In genomic region chr13:72829331-72829730, GRCm38 (mm10) we compare ENCODE assay signal across 24 mouse cellular contexts.
DNase-seq lines count a peak whose midpoint lies in the region; ATAC-seq and TF ChIP-seq lines count a peak whose summit lies in the region.
"Had no signal": no experiment of that assay in that cellular context is flagged by ENCODE, and none has a peak within 500 bp of the region (broad histone marks: within the 10 kb centered on the region; RNA-seq: fewer than 3 reads in every experiment).

No protein-coding gene starts in this region.

- H3K36me3 ChIP-seq in heart, embryonic 10.5 days: no peaks in the 10 kb centered on the region
- no peaks in the 10 kb centered on the region for H3K36me3 ChIP-seq in lung, embryonic 15.5 days
- H3K36me3 ChIP-seq in lung, postnatal 0 days (ENCODE audit: insufficient read depth, low read length): no peaks in the 10 kb centered on the region
- H3K36me3 ChIP-seq: embryonic facial prominence, embryonic 10.5 days; embryonic facial prominence, embryonic 12.5 days; forebrain, embryonic 15.5 days; G1E had no signal

- no peaks in the 10 kb centered on the region for H3K9me3 ChIP-seq in heart, embryonic 10.5 days
- H3K9me3 ChIP-seq in lung, embryonic 15.5 days: no peaks in the 10 kb centered on the region
- H3K9me3 ChIP-seq in lung, postnatal 0 days (ENCODE audit: low read length): no peaks in the 10 kb centered on the region; the same call in 1 of the 2 replicates
- H3K9me3 ChIP-seq: embryonic facial prominence, embryonic 10.5 days; embryonic facial prominence, embryonic 12.5 days; forebrain, embryonic 13.5 days; forebrain, embryonic 15.5 days had no signal

- TF ChIP-seq EP300 in lung, postnatal 0 days (IDR thresholded peaks at IDR 0.05): 0 out of 2 replicates have a peak, but pooled peaks have one; percentile 16

- no peak overlapping the region for H3K9ac ChIP-seq in lung, embryonic 15.5 days
- H3K9ac ChIP-seq in lung, postnatal 0 days (replicated peaks; ENCODE audit: low read depth): no peak overlapping the region
- H3K9ac ChIP-seq: embryonic facial prominence, embryonic 12.5 days; forebrain, embryonic 13.5 days; forebrain, embryonic 15.5 days had no signal

- H3K27ac ChIP-seq in heart, embryonic 10.5 days: no peak overlapping the region
- H3K27ac ChIP-seq in lung, embryonic 15.5 days: no peak overlapping the region
- H3K27ac ChIP-seq in lung, postnatal 0 days (ENCODE audit: low read length): no peak overlapping the region
- H3K27ac ChIP-seq: embryonic facial prominence, embryonic 10.5 days; embryonic facial prominence, embryonic 12.5 days; forebrain, embryonic 13.5 days; forebrain, embryonic 15.5 days had no signal

- WGBS in heart, embryonic 10.5 days: 61% methylated on average over 3 of the region's 3 CpGs
- 50% methylated on average over 3 of the region's 3 CpGs for WGBS in lung, embryonic 15.5 days
- 29% methylated on average over 3 of the region's 3 CpGs for WGBS in lung, postnatal 0 days

- peak; percentile 76 for ATAC-seq in lung, embryonic 15.5 days (ENCODE audit: borderline replicate concordance, extremely low read depth, low FRiP score, low TSS enrichment)
- ATAC-seq in lung, postnatal 0 days: peak; percentile 91
- ATAC-seq: activated CD4-positive, CD25-positive, alpha-beta regulatory T cell, adult 4 months; CD4-positive, CD25-positive, alpha-beta regulatory T cell, adult 4 months; forebrain, embryonic 13.5 days; forebrain, embryonic 15.5 days; Patski had no signal

- no peak overlapping the region for H3K4me3 ChIP-seq in heart, embryonic 10.5 days
- H3K4me3 ChIP-seq in lung, embryonic 15.5 days: no peak overlapping the region
- no peak overlapping the region for H3K4me3 ChIP-seq in lung, postnatal 0 days (ENCODE audit: low read depth, low read length)
- H3K4me3 ChIP-seq: embryonic facial prominence, embryonic 10.5 days; embryonic facial prominence, embryonic 12.5 days; forebrain, embryonic 13.5 days; forebrain, embryonic 15.5 days had no signal

- no peak overlapping the region for H3K4me2 ChIP-seq in lung, embryonic 15.5 days
- no peak overlapping the region for H3K4me2 ChIP-seq in lung, postnatal 0 days (replicated peaks; ENCODE audit: low read depth, low read length)
- H3K4me2 ChIP-seq: embryonic facial prominence, embryonic 12.5 days; forebrain, embryonic 13.5 days; forebrain, embryonic 15.5 days had no signal

- no peak for TF ChIP-seq CTCF in lung, postnatal 0 days (IDR thresholded peaks at IDR 0.05)

- DNase-seq in heart, adult 11 months: peak; percentile 64
- no peak for DNase-seq in heart, embryonic 10.5 days (ENCODE audit: low spot score)
- no peak for DNase-seq in lung, postnatal 36 days
- DNase-seq in lung, postnatal 0 days (ENCODE audit: low spot score): peak; percentile 66
- no peak for DNase-seq in lung, postnatal 25 days (ENCODE audit: low spot score)
- DNase-seq: adrenal gland, adult 8-10 months; adrenal gland, postnatal 14 days; adrenal gland, postnatal 36 days; B cell, adult 2 months; cerebellum, adult 11-12 months; cerebellum, adult 2 months; cerebellum, adult 9-10 months; cerebellum, postnatal 10 days; cerebellum, postnatal 25 days had no signal

- no peaks in the 10 kb centered on the region for H3K4me1 ChIP-seq in heart, embryonic 10.5 days
- no peaks in the 10 kb centered on the region for H3K4me1 ChIP-seq in lung, embryonic 15.5 days
- H3K4me1 ChIP-seq in lung, postnatal 0 days (ENCODE audit: insufficient read depth, low read depth, low read length): no peaks in the 10 kb centered on the region
- H3K4me1 ChIP-seq: embryonic facial prominence, embryonic 10.5 days; embryonic facial prominence, embryonic 12.5 days; forebrain, embryonic 13.5 days; forebrain, embryonic 15.5 days had no signal

- peaks cover 14% of the 10 kb centered on the region; the same call in 1 of the 2 replicates for H3K27me3 ChIP-seq in heart, embryonic 10.5 days (ENCODE audit: insufficient read depth, poor library complexity, severe bottlenecking)
- H3K27me3 ChIP-seq in lung, embryonic 15.5 days: no peaks in the 10 kb centered on the region
- H3K27me3 ChIP-seq in lung, postnatal 0 days (replicated peaks; ENCODE audit: insufficient read depth, low read length): no peaks in the 10 kb centered on the region
- H3K27me3 ChIP-seq: CH12.LX; embryonic facial prominence, embryonic 12.5 days; forebrain, embryonic 13.5 days; forebrain, embryonic 15.5 days had no signal

Comparison
In these comparisons a context has a peak if more than half of its experiments do, and no peak if none do; other contexts are left out.
1. DNase-seq: peak in heart, adult 11 months (single experiment) and lung, postnatal 0 days (single experiment); none in heart, embryonic 10.5 days (single experiment), lung, postnatal 36 days (single experiment) and lung, postnatal 25 days (single experiment).